Mouse (Mus musculus) forebrain, embryonic 10.5 days (tissue): ENCODE measurements around the gene Galnt18. TPM values are rescaled to one million over a fixed set of nuclear protein-coding genes. Genes with fewer than 3 reads are reported as not detected.

Experiments
- DNase-seq: peaks from one replicate; pipeline ENCODE4 v3.0.0-alpha.2; 2017; ENCODE audit warnings: low spot score; ENCODE audit errors: extremely low spot score
- H3K27ac ChIP-seq: fragments of 300-500 bp; sonication (generic); 2 replicates; pipeline ENCODE4 v1.5.1; 2016; ENCODE audit warnings: mild to moderate bottlenecking
- H3K27me3 ChIP-seq: fragments of 300-500 bp; sonication (generic); 2 replicates; pipeline ENCODE4 v1.6.1; 2016; ENCODE audit warnings: mild to moderate bottlenecking; ENCODE audit not compliant: poor library complexity, severe bottlenecking
- H3K36me3 ChIP-seq: fragments of 300-500 bp; sonication (generic); replicated peaks from 2 replicates; pipeline ENCODE4 v1.6.1; 2016; ENCODE audit warnings: mild to moderate bottlenecking, moderate library complexity
- H3K4me1 ChIP-seq: fragments of 300-500 bp; sonication (generic); 2 replicates; pipeline ENCODE4 v1.6.1; 2016
- H3K4me3 ChIP-seq: fragments of 300-500 bp; sonication (generic); 2 replicates; pipeline ENCODE4 v1.5.1; 2016; ENCODE audit warnings: mild to moderate bottlenecking, moderate library complexity
- H3K9me3 ChIP-seq: fragments of 300-500 bp; sonication (generic); 2 replicates; pipeline ENCODE4 v1.6.1; 2016; ENCODE audit warnings: mild to moderate bottlenecking, moderate library complexity
- WGBS: fragments of 180-500 bp; shearing (Covaris S2); methylation state at CpG from one replicate; pipeline ENCODE4 v1.1.7; 2016; 5-methylcytosine and 5-hydroxymethylcytosine counted together
- polyA plus RNA-seq: library from polyadenylated mRNA; unstranded; fragments of >200 nt; fragmentation: Nextera tagmentation; extraction: Ambion mirVana; gene quantifications from 2 replicates; pipeline ENCODE4 v1.2.1, GENCODE M21; 2016

Galnt18 gene
- polyA plus RNA-seq, 1 experiment from 2014 or later: 4.9 TPM

- no peak for DNase-seq
- no peaks in the 10 kb centered on the region for H3K9me3 ChIP-seq
- H3K27ac ChIP-seq: no peak overlapping the region
- H3K36me3 ChIP-seq: no peaks in the 10 kb centered on the region
- no peaks in the 10 kb centered on the region for H3K4me1 ChIP-seq
- 68% methylated on average over 2 of the region's 2 CpGs for WGBS
- no peak overlapping the region for H3K4me3 ChIP-seq
- no peaks in the 10 kb centered on the region for H3K27me3 ChIP-seq
Measured at GRCm38 (mm10) chr7:111499255-111499790, 280.5 kb downstream of the Galnt18 start.

DNA sequence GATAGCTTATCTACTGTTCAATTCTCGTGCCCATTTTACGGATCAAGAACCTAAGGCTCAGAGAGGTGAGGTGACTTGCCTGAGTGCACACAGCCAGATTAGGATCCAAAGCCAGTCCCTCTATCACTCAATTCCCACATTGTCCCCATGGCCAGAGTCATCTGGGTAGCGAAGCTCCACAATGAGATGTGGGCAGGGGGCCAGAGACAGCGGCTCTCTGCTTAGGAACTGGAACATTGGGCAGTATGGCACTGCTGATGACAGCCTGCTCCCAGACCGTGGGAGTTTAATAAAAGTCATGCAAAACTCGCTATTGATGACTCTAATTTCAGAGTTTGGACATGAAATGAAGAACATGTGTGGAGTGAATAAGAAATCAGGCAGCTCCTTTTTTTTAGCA lies 282.6 kb downstream of the Galnt18 start:
- 85% methylated on average over 6 of the region's 6 CpGs for WGBS
- Histone ChIP-seq H3K36me3 (no peaks in the 10 kb centered on the region), H3K27me3 (no peaks in the 10 kb centered on the region), H3K27ac (no peak overlapping the region), H3K4me3 (no peak overlapping the region), H3K4me1 (no peaks in the 10 kb centered on the region), H3K9me3 (no peaks in the 10 kb centered on the region)
- no peak for DNase-seq

DNA sequence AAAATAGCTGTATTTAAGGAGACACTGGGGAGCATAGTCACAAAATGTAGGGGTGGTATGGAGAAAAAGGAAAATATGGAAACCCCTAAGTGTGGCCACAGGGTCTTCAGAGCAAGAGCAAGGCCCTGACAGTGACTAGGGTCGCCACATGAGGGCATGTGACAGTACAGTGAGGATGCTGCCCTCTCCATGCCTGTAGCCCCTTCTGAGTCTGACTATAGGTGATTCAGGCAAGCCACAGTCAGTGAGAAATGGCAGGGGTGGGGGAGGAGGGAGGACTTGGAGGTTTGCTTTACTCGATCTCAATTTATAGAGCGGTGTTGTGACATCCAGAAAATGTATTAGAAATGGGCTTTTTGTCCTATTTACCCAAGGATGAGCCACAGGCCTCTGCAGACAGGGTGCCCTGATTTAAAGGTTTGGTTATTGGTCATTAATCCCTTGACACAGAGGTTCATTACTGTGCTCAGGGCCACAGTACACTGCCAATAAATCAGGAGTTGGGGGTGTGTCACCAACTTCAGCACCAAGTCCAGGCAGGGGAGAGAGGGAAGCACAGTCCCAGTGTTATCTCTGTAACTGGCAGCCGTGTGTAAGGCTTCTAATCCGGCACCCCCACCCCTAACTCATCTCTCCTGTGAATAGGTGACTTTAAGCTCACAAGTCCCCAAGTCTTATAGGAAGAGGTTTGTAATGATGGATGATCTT lies 287.4 kb downstream of the Galnt18 start:
- Histone ChIP-seq H3K36me3 (no peaks in the 10 kb centered on the region), H3K27ac (no peak overlapping the region), H3K4me3 (no peak overlapping the region), H3K27me3 (no peaks in the 10 kb centered on the region), H3K4me1 (peaks cover 2% of the 10 kb centered on the region), H3K9me3 (no peaks in the 10 kb centered on the region)
- 85% methylated on average over 5 of the region's 5 CpGs for WGBS
- DNase-seq: no peak

- no peaks in the 10 kb centered on the region for H3K27me3 ChIP-seq
- WGBS: 94% methylated on average over 2 of the region's 2 CpGs
- H3K36me3 ChIP-seq: no peaks in the 10 kb centered on the region
- no peak overlapping the region for H3K4me3 ChIP-seq
- H3K9me3 ChIP-seq: no peaks in the 10 kb centered on the region
- H3K27ac ChIP-seq: no peak overlapping the region
- peaks cover 10% of the 10 kb centered on the region for H3K4me1 ChIP-seq
- no peak for DNase-seq
Measured at GRCm38 (mm10) chr7:111491566-111491965, 288.2 kb downstream of the Galnt18 start.

DNA sequence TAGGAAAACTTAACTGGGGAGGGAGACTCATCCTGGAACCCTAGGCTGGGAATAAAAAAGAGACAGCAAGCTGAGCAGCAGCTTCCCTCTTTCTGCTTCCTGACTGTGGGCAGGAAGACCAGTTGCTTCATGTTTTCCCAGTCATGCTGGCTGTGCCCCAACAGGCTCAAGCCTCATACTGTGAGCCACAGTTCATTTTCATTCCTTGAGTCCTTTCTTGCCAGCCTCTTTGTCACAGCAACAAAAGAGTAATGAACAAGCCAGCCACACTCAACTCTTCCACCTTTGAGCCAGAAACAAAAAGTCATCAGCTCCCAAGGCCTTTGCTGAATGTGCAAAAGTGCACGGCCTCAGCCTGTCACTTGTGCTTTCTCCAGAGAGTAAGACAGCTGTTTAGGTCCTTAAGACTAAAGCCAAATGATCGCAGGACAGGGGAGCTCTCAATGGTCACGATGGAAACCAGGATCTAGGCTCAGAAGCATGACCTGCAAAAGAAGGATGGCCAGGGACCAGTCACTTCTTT lies 292.9 kb downstream of the Galnt18 start:
- no peak overlapping the region for H3K4me3 ChIP-seq
- peaks cover 12% of the 10 kb centered on the region for H3K4me1 ChIP-seq
- H3K36me3 ChIP-seq: no peaks in the 10 kb centered on the region
- H3K27ac ChIP-seq: no peak overlapping the region
- DNase-seq: no peak
- H3K9me3 ChIP-seq: no peaks in the 10 kb centered on the region
- no peaks in the 10 kb centered on the region; the same call in 1 of the 2 replicates for H3K27me3 ChIP-seq
- WGBS: 35% methylated on average over 3 of the region's 3 CpGs

- H3K4me3 ChIP-seq: no peak overlapping the region
- no peak for DNase-seq
- H3K4me1 ChIP-seq: peaks cover 12% of the 10 kb centered on the region
- H3K36me3 ChIP-seq: no peaks in the 10 kb centered on the region
- no peaks in the 10 kb centered on the region; the same call in 1 of the 2 replicates for H3K27me3 ChIP-seq
- 89% methylated on average over 4 of the region's 4 CpGs for WGBS
- H3K9me3 ChIP-seq: no peaks in the 10 kb centered on the region
- no peak overlapping the region for H3K27ac ChIP-seq
Measured at GRCm38 (mm10) chr7:111483896-111484295, 295.9 kb downstream of the Galnt18 start.

- Histone ChIP-seq H3K27ac (no peak overlapping the region), H3K9me3 (no peaks in the 10 kb centered on the region), H3K36me3 (no peaks in the 10 kb centered on the region), H3K4me3 (no peak overlapping the region), H3K27me3 (no peaks in the 10 kb centered on the region; the same call in 1 of the 2 replicates), H3K4me1 (peaks cover 12% of the 10 kb centered on the region)
- DNase-seq: no peak
- WGBS: 100% methylated on average over 3 of the region's 3 CpGs
Measured at GRCm38 (mm10) chr7:111483321-111483720, 296.5 kb downstream of the Galnt18 start.

DNA sequence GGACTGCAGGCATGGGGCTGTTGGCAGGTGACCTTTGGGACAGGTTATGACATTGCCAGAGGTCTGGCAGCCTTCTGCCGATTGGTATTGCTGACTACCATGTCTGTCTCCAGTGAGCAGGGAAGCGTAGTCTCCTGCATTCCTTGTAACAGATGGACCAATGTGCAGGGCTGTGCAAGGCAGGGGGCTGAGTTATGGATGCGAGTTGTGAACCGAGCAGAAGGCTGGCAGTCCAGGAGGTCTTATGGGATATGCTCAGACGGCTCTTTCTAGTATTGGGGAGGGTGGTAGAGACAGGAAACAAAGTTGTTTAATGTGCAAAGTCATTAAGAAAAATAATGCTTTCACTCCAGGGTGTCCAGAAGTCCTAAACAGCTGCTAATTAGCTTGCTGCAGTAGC lies 312.1 kb downstream of the Galnt18 start:
- 68% methylated on average over 5 of the region's 5 CpGs for WGBS
- no peaks in the 10 kb centered on the region for H3K36me3 ChIP-seq
- no peak for DNase-seq

GRCm38 (mm10) chr7:111466720-111467119 lies 313.1 kb downstream of the Galnt18 start:
- Histone ChIP-seq H3K9me3 (no peaks in the 10 kb centered on the region), H3K4me3 (no peak overlapping the region), H3K27me3 (no peaks in the 10 kb centered on the region), H3K27ac (no peak overlapping the region), H3K4me1 (no peaks in the 10 kb centered on the region), H3K36me3 (no peaks in the 10 kb centered on the region)
- no peak for DNase-seq
- 84% methylated on average over 1 of the region's 1 CpGs for WGBS

More for the DNA sequence above, 312.1 kb downstream of the Galnt18 start:
- no peak overlapping the region for H3K4me3 ChIP-seq
- no peaks in the 10 kb centered on the region for H3K9me3 ChIP-seq
- H3K27me3 ChIP-seq: no peaks in the 10 kb centered on the region
- H3K27ac ChIP-seq: no peak overlapping the region
- H3K4me1 ChIP-seq: no peaks in the 10 kb centered on the region

GRCm38 (mm10) chr7:111466121-111466520 lies 313.7 kb downstream of the Galnt18 start:
- H3K36me3 ChIP-seq: no peaks in the 10 kb centered on the region
- H3K27me3 ChIP-seq: no peaks in the 10 kb centered on the region
- H3K4me3 ChIP-seq: no peak overlapping the region
- no peak for DNase-seq
- H3K4me1 ChIP-seq: no peaks in the 10 kb centered on the region
- no peak overlapping the region for H3K27ac ChIP-seq
- no peaks in the 10 kb centered on the region for H3K9me3 ChIP-seq
- 92% methylated on average over 3 of the region's 3 CpGs for WGBS

DNA sequence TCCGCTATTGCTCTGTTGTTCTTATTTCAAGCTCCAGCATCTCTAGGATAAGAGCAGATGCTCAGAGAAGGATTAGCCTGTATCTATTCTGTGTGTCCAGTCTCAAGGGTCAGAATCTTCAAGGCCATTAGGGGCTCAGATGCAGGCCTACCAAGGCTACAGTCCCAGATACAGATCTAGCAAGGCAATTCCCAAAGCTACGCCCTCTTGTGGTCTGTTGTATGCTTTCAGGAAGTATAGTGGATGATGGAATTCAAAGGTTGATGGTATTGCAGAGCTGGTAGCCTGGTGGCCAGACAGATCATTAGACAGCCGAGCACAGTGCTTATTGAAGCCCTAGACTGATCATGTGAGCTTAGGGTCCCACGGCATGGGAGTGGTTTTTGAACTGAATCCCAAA lies 320.1 kb downstream of the Galnt18 start:
- Histone ChIP-seq H3K9me3 (no peaks in the 10 kb centered on the region), H3K4me3 (no peak overlapping the region), H3K4me1 (no peaks in the 10 kb centered on the region), H3K27me3 (no peaks in the 10 kb centered on the region), H3K36me3 (no peaks in the 10 kb centered on the region), H3K27ac (no peak overlapping the region)
- 86% methylated on average over 4 of the region's 4 CpGs for WGBS
- DNase-seq: no peak

- Histone ChIP-seq H3K27me3 (no peaks in the 10 kb centered on the region), H3K9me3 (no peaks in the 10 kb centered on the region), H3K4me3 (no peak overlapping the region), H3K27ac (no peak overlapping the region), H3K36me3 (no peaks in the 10 kb centered on the region), H3K4me1 (peaks cover 3% of the 10 kb centered on the region; the same call in 1 of the 2 replicates)
- DNase-seq: no peak
- 96% methylated on average over 3 of the region's 3 CpGs for WGBS
Measured at GRCm38 (mm10) chr7:111456007-111456406, 323.8 kb downstream of the Galnt18 start.

- no peak overlapping the region for H3K4me3 ChIP-seq
- no peaks in the 10 kb centered on the region for H3K36me3 ChIP-seq
- DNase-seq: no peak
- no peaks in the 10 kb centered on the region for H3K9me3 ChIP-seq
- H3K4me1 ChIP-seq: peaks cover 3% of the 10 kb centered on the region; the same call in 1 of the 2 replicates
- WGBS: 94% methylated on average over 4 of the region's 4 CpGs
- H3K27me3 ChIP-seq: no peaks in the 10 kb centered on the region
- H3K27ac ChIP-seq: no peak overlapping the region
Measured at GRCm38 (mm10) chr7:111455541-111455940, 324.2 kb downstream of the Galnt18 start.
